8 mouse cellular contexts compared by ENCODE assay signal in genomic region chr8:84731371-84732177, GRCm38 (mm10). TPM values are rescaled to one million over a fixed set of nuclear protein-coding genes. Genes with fewer than 3 reads are reported as not detected.
DNase-seq lines count a peak whose midpoint lies in the region; ATAC-seq and TF ChIP-seq lines count a peak whose summit lies in the region.

No protein-coding gene starts in this region.

- H3K9ac ChIP-seq in heart, adult 2 months (ENCODE audit: low read depth, low read length), result peak overlapping the region; percentile 15
- H3K9ac ChIP-seq in forebrain, embryonic 13.5 days, result peak overlapping the region; percentile 53
- peak overlapping the region; percentile 66 for H3K9ac ChIP-seq in liver, embryonic 15.5 days

- ATAC-seq in forebrain, embryonic 13.5 days, result no peak
- ATAC-seq in liver, embryonic 15.5 days (ENCODE audit: insufficient read depth), result no peak

- no peak for TF ChIP-seq EP300 in heart, adult 2 months (IDR thresholded peaks at IDR 0.05; ENCODE audit: insufficient read depth, low read depth, low read length)

- TF ChIP-seq CTCF in heart, adult 2 months (IDR thresholded peaks at IDR 0.05), result no peak

- DNase-seq in heart, adult 2 months, result no peak
- DNase-seq in heart, adult 11 months, result no peak
- peak; percentile 21 for DNase-seq in MEL-GATA-1-ER (ENCODE audit: extremely low read depth, low read depth)
- no peak for DNase-seq in layer of hippocampus, adult 9-10 months (ENCODE audit: low spot score)
- no peak for DNase-seq in cerebellum, adult 8-10 months
- no peak for DNase-seq in right cerebral cortex, postnatal 4 days

- no peak overlapping the region; the same call in 1 of the 2 replicates for H3K4me3 ChIP-seq in heart, adult 2 months
- no peak overlapping the region for H3K4me3 ChIP-seq in forebrain, embryonic 13.5 days
- peak overlapping the region; percentile 46 for H3K4me3 ChIP-seq in liver, embryonic 15.5 days (replicated peaks)

- TF ChIP-seq POLR2A in heart, adult 2 months (IDR thresholded peaks at IDR 0.05; ENCODE audit: insufficient read depth, low read depth, low read length), result no peak

- no peaks in the 10 kb centered on the region for H3K9me3 ChIP-seq in forebrain, embryonic 13.5 days (replicated peaks)
- H3K9me3 ChIP-seq in liver, embryonic 15.5 days (replicated peaks), result no peaks in the 10 kb centered on the region

- peaks cover 51% of the 10 kb centered on the region for H3K4me1 ChIP-seq in heart, adult 2 months (ENCODE audit: control insufficient read depth, insufficient read depth, low read length)
- peaks cover 100% of the 10 kb centered on the region for H3K4me1 ChIP-seq in forebrain, embryonic 13.5 days
- H3K4me1 ChIP-seq in liver, embryonic 15.5 days (replicated peaks), result peaks cover 93% of the 10 kb centered on the region

- WGBS in heart, adult 2 months, result 48% methylated on average over 11 of the region's 11 CpGs
- WGBS in forebrain, embryonic 13.5 days, result 58% methylated on average over 11 of the region's 11 CpGs
- 44% methylated on average over 11 of the region's 11 CpGs for WGBS in liver, embryonic 15.5 days (ENCODE audit: insufficient replicate concordance)

- 0 out of 2 replicates have a peak overlapping the region, but pooled peaks have one; percentile 18 for H3K4me2 ChIP-seq in forebrain, embryonic 13.5 days
- H3K4me2 ChIP-seq in liver, embryonic 15.5 days, result peak overlapping the region; percentile 79

- H3K79me2 ChIP-seq in heart, adult 2 months (replicated peaks; ENCODE audit: control insufficient read depth, insufficient read depth, low read length), result no peaks in the 10 kb centered on the region

- peak overlapping the region; percentile 85 for H3K27ac ChIP-seq in heart, adult 2 months
- peak overlapping the region; percentile 90 for H3K27ac ChIP-seq in forebrain, embryonic 13.5 days
- peak overlapping the region; percentile 98 for H3K27ac ChIP-seq in liver, embryonic 15.5 days (replicated peaks)

- intact Hi-C loops in heart, adult 2 months (cut with DNase I), result no loop called here

- peaks cover 10% of the 10 kb centered on the region for H3K36me3 ChIP-seq in heart, adult 2 months (ENCODE audit: control insufficient read depth, insufficient read depth, low read length)
- peaks cover 21% of the 10 kb centered on the region for H3K36me3 ChIP-seq in forebrain, embryonic 13.5 days (ENCODE audit: poor library complexity, severe bottlenecking)
- H3K36me3 ChIP-seq in liver, embryonic 15.5 days (replicated peaks), result peaks cover 11% of the 10 kb centered on the region

- no peaks in the 10 kb centered on the region for H3K27me3 ChIP-seq in heart, adult 2 months (ENCODE audit: control insufficient read depth, insufficient read depth, low read length)
- H3K27me3 ChIP-seq in forebrain, embryonic 13.5 days, result peaks cover 5% of the 10 kb centered on the region; the same call in 1 of the 2 replicates
- peaks cover 19% of the 10 kb centered on the region for H3K27me3 ChIP-seq in liver, embryonic 15.5 days

RNA-seq across cellular contexts. Expression of gene G430095P16Rik, which starts 8.8 kb away (rescaled TPM):
- total RNA-seq in heart, adult 2 months (2021), result under 1 TPM in 1 of 2 experiments, not detected in 1; 0.55 TPM
- polyA plus RNA-seq in heart, adult 2 months (2012; rRNA removed), result 0.70 TPM in 1 of 2 replicates, not detected in the other
- polyA plus RNA-seq in forebrain, embryonic 13.5 days (2015; fragmentation: Nextera tagmentation; extraction: Ambion mirVana), result 3.7 and 3.8 TPM in 2 replicates
- polyA plus RNA-seq in liver, embryonic 15.5 days (2015; fragmentation: Nextera tagmentation; extraction: Ambion mirVana), result 8.1 and 8.7 TPM in 2 replicates

RNA-seq across cellular contexts. Expression of gene Lyl1, which starts 30.3 kb away (rescaled TPM):
- 1 to 10 TPM; 3.0 to 3.7 TPM for total RNA-seq in heart, adult 2 months (2021)
- polyA plus RNA-seq in heart, adult 2 months (2012; rRNA removed), result 4.0 and 7.7 TPM in 2 replicates
- polyA plus RNA-seq in forebrain, embryonic 13.5 days (2015; fragmentation: Nextera tagmentation; extraction: Ambion mirVana), result 1.9 and 2.1 TPM in 2 replicates
- 55.3 and 58.3 TPM in 2 replicates for polyA plus RNA-seq in liver, embryonic 15.5 days (2015; fragmentation: Nextera tagmentation; extraction: Ambion mirVana)

RNA-seq across cellular contexts. Expression of gene Nacc1, which starts 43.9 kb away (rescaled TPM):
- 10 to 100 TPM; 30.5 to 31.0 TPM for total RNA-seq in heart, adult 2 months (2021)
- 45.3 and 50.5 TPM in 2 replicates for polyA plus RNA-seq in heart, adult 2 months (2012; rRNA removed)
- 16.1 and 18.6 TPM in 2 replicates for polyA plus RNA-seq in forebrain, embryonic 13.5 days (2015; fragmentation: Nextera tagmentation; extraction: Ambion mirVana)
- 6.2 and 7.2 TPM in 2 replicates for polyA plus RNA-seq in liver, embryonic 15.5 days (2015; fragmentation: Nextera tagmentation; extraction: Ambion mirVana)

RNA-seq across cellular contexts. Expression of gene Trmt1, which starts 45.5 kb away (rescaled TPM):
- 10 to 100 TPM; 32.0 to 37.4 TPM for total RNA-seq in heart, adult 2 months (2021)
- 39.9 and 50.8 TPM in 2 replicates for polyA plus RNA-seq in heart, adult 2 months (2012; rRNA removed)
- polyA plus RNA-seq in forebrain, embryonic 13.5 days (2015; fragmentation: Nextera tagmentation; extraction: Ambion mirVana), result 53.5 and 59.1 TPM in 2 replicates
- polyA plus RNA-seq in liver, embryonic 15.5 days (2015; fragmentation: Nextera tagmentation; extraction: Ambion mirVana), result 27.9 and 36.1 TPM in 2 replicates

Comparison
In these comparisons a context has a peak if more than half of its experiments do, and no peak if none do; other contexts are left out.
1. H3K9ac ChIP-seq: peak in every context shown above with its lines; median percentile 66 in liver, embryonic 15.5 days; 53 in forebrain, embryonic 13.5 days; 15 in heart, adult 2 months.